In the genomic region with DNA sequence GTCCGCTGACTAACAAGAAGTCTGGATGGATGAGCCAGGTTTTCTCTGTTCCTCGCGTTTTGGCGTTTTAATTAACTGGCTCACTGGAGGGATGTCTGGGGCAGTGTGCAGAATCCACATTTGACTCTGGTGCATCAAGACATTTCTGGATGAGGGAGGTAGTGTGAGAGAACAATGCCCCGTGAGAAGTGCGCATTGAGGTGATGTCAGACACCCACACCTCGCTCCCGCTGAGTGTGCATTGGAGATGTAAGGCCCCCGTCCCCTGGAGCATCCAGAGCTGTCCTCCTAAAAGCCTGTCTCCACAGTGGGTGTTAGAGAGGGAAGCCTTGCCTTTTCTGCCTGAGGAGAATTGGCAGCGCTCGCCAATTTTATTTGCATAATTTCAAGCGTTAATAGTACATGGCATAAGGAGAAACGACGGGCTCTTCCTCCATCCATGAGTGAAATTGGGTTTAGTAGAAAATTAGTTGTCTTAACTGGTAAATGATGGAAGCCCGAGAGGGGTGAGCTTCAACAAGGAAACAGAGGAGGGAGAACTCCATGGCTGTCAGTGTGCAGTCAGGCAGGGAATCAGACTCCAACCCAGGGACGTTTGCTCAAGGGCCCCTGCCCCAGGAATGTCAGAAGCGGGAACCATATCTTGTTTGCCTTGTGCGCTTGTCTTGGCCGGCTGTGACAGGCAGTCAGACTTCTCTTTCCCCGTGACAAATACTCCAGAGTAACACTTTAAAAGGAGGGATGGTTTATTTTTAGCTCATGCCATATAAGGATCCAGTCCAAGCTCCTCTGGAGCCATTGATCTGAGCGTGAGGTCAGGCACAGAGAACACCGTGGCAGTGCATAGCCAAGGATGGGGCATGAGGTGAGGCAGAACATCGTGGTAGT, we compare ENCODE assay signal across 10 mouse cellular contexts. TPM values are rescaled to one million over a fixed set of nuclear protein-coding genes. Genes with fewer than 3 reads are reported as not detected.
DNase-seq lines count a peak whose midpoint lies in the region; ATAC-seq lines count a peak whose summit lies in the region.
"Had no signal": no experiment of that assay in that cellular context is flagged by ENCODE, and none has a peak within 500 bp of the region (broad histone marks: within the 10 kb centered on the region; RNA-seq: fewer than 3 reads in every experiment).

No protein-coding gene starts in this region.

- intact Hi-C loops in left cerebral cortex, postnatal 25 days (cut with DNase I), result loop anchor here (2.0 kb wide), 1 partner anchor 34 kb away; no protein-coding TSS in a partner anchor

- DNase-seq in frontal cortex, adult 2 months (ENCODE audit: extremely low spot score in 1 of 2, low spot score in 1 of 2), result peak; percentile 36 to 60
- no peak for DNase-seq in frontal cortex, postnatal 10 days (ENCODE audit: low spot score in 2 of 2)
- peak; percentile 79 for DNase-seq in brain, adult 2 months (ENCODE audit: low read depth, low spot score)
- DNase-seq in heart, postnatal 4 days, result peak; percentile 42
- DNase-seq in left cerebral cortex, postnatal 25 days (ENCODE audit: low spot score in 2 of 2), result peak; percentile 47 to 67
- no peak for DNase-seq in spleen, postnatal 4 days (ENCODE audit: low spot score in 2 of 2)
- no peak for DNase-seq in ovary, postnatal 14 days (ENCODE audit: low spot score)
- DNase-seq: adrenal gland, postnatal 14 days had no signal

- no peak for ATAC-seq in megakaryocyte progenitor cell, adult 5-6 weeks (replicated peaks; ENCODE audit: poor library complexity)

RNA-seq across cellular contexts. Expression of a gene that starts 35.8 kb away (rescaled TPM):
- 60.5 and 69.0 TPM in 2 replicates for polyA plus RNA-seq in frontal cortex, adult 2 months (2012; rRNA removed)
- 1 to 10 TPM in 1 of 2 experiments, under 1 TPM in 1; 0.93 to 1.2 TPM for total RNA-seq in heart, postnatal 4 days (2021)
- total RNA-seq in left cerebral cortex, postnatal 25 days (2021), result 10 to 100 TPM; 77.5 to 79.8 TPM
- total RNA-seq in megakaryocyte progenitor cell, adult 5-6 weeks (2015), result not detected in 2 replicates
- total RNA-seq in megakaryocyte progenitor cell, adult 5-6 weeks (2017), result not detected in 2 replicates
- polyA plus RNA-seq: spleen, adult 2 months had no signal

Comparison
In these comparisons a context has a peak if more than half of its experiments do, and no peak if none do; other contexts are left out.
1. DNase-seq: peak in frontal cortex, adult 2 months (2 of 2), brain, adult 2 months (single experiment), heart, postnatal 4 days (single experiment) and left cerebral cortex, postnatal 25 days (2 of 2); none in frontal cortex, postnatal 10 days (0 of 2), spleen, postnatal 4 days (0 of 2) and ovary, postnatal 14 days (single experiment).
2. RNA of a gene that starts 35.8 kb away (total RNA-seq): 77.5 to 79.8 TPM in left cerebral cortex, postnatal 25 days; 0.93 to 1.2 TPM in heart, postnatal 4 days and not detected in megakaryocyte progenitor cell, adult 5-6 weeks; every median in the first group is over 10 times any median in the second.